Mouse (Mus musculus): ENCODE measurements around the gene Lbh.

The Lbh gene

GRCm38 (mm10) chr17:72938871-72939568 lies 20.9 kb downstream of the Lbh start:
- no peak for DNase-seq (ENCODE audit: low spot score in 2 of 2)

- no peak for DNase-seq (ENCODE audit: low spot score in 2 of 2)
Observed at GRCm38 (mm10) chr17:72939569-72939899, 21.4 kb downstream of the Lbh start.

GRCm38 (mm10) chr17:72944368-72944767 lies 26.3 kb downstream of the Lbh start:
- DNase-seq (ENCODE audit: low spot score in 2 of 2) = no peak

- DNase-seq (ENCODE audit: low spot score in 2 of 2) = no peak
Observed at GRCm38 (mm10) chr17:72947111-72947859, 29.2 kb downstream of the Lbh start.

GRCm38 (mm10) chr17:72948119-72948518 lies 30.0 kb downstream of the Lbh start:
- DNase-seq (ENCODE audit: low spot score in 2 of 2) = no peak

GRCm38 (mm10) chr17:72949247-72949701 lies 31.2 kb downstream of the Lbh start:
- no peak for DNase-seq (ENCODE audit: low spot score in 2 of 2)

GRCm38 (mm10) chr17:72951331-72951730 lies 33.2 kb downstream of the Lbh start:
- DNase-seq (ENCODE audit: low spot score in 2 of 2) = no peak

- DNase-seq (ENCODE audit: low spot score in 2 of 2) = no peak
Observed at GRCm38 (mm10) chr17:72953811-72954685, 35.9 kb downstream of the Lbh start.

GRCm38 (mm10) chr17:72955534-72955933 lies 37.4 kb downstream of the Lbh start:
- no peak for DNase-seq (ENCODE audit: low spot score in 2 of 2)

GRCm38 (mm10) chr17:72957016-72957415 lies 38.9 kb downstream of the Lbh start:
- no peak for DNase-seq (ENCODE audit: low spot score in 2 of 2)

GRCm38 (mm10) chr17:72958886-72959285 lies 40.8 kb downstream of the Lbh start:
- no peak for DNase-seq (ENCODE audit: low spot score in 2 of 2)

GRCm38 (mm10) chr17:72959497-72960039 lies 41.5 kb downstream of the Lbh start:
- no peak for DNase-seq (ENCODE audit: low spot score in 2 of 2)

GRCm38 (mm10) chr17:72960243-72960642 lies 42.1 kb downstream of the Lbh start:
- no peak for DNase-seq (ENCODE audit: low spot score in 2 of 2)

- DNase-seq (ENCODE audit: low spot score in 2 of 2) = no peak
Observed at GRCm38 (mm10) chr17:72960873-72961272, 42.8 kb downstream of the Lbh start.

GRCm38 (mm10) chr17:72961953-72962630 lies 44.0 kb downstream of the Lbh start:
- no peak for DNase-seq (ENCODE audit: low spot score in 2 of 2)

GRCm38 (mm10) chr17:72965687-72966086 lies 47.6 kb downstream of the Lbh start:
- no peak for DNase-seq (ENCODE audit: low spot score in 2 of 2)

- DNase-seq (ENCODE audit: low spot score in 2 of 2) = no peak
Observed at GRCm38 (mm10) chr17:72966091-72966531, 48.0 kb downstream of the Lbh start.

- no peak for DNase-seq (ENCODE audit: low spot score in 2 of 2)
Observed at GRCm38 (mm10) chr17:72966878-72967277, 48.8 kb downstream of the Lbh start.

GRCm38 (mm10) chr17:72967371-72968175 lies 49.5 kb downstream of the Lbh start:
- DNase-seq (ENCODE audit: low spot score in 2 of 2) = no peak

- no peak for DNase-seq (ENCODE audit: low spot score in 2 of 2)
Observed at GRCm38 (mm10) chr17:72968666-72969065, 50.6 kb downstream of the Lbh start.
